Comparison of ENCODE assay signal across 8 mouse cellular contexts in the genomic region with DNA sequence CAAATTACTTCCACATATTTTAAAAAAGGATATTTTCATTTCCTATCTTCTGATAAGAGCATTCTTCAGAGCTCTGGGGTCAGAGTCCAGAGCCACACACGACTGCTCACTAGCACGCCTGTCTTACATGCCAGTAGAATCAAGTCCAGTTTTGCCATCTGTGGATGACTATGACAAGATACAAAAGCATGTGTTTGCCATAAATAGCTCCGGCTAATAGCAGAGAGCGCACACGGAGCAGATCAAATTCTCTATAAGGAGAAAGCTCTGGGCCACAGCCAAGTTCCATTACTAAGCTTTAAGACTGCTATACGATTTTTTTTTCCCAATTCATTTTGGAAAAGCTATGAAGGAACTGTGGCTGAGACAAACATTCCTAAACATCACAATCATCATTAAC. TPM values are rescaled to one million over a fixed set of nuclear protein-coding genes. Genes with fewer than 3 reads are reported as not detected.
DNase-seq lines count a peak whose midpoint lies in the region; ATAC-seq and TF ChIP-seq lines count a peak whose summit lies in the region.
"Had no signal": no experiment of that assay in that cellular context is flagged by ENCODE, and none has a peak within 500 bp of the region (broad histone marks: within the 10 kb centered on the region; RNA-seq: fewer than 3 reads in every experiment).

No protein-coding gene starts in this region.

- H3K27me3 ChIP-seq in intestine, embryonic 14.5 days (replicated peaks; ENCODE audit: control insufficient read depth, insufficient read depth, low read length) = no peaks in the 10 kb centered on the region
- no peaks in the 10 kb centered on the region for H3K27me3 ChIP-seq in intestine, embryonic 16.5 days (replicated peaks; ENCODE audit: control insufficient read depth, insufficient read depth, low read length)
- H3K27me3 ChIP-seq in hindbrain, postnatal 0 days (ENCODE audit: insufficient read depth, low read length) = no peaks in the 10 kb centered on the region
- H3K27me3 ChIP-seq: limb, embryonic 15.5 days had no signal

- peak overlapping the region; percentile 18; the same call in 1 of the 2 replicates for H3K4me2 ChIP-seq in intestine, embryonic 14.5 days (ENCODE audit: low read length)
- H3K4me2 ChIP-seq in intestine, embryonic 16.5 days (ENCODE audit: low read depth, low read length) = no peak overlapping the region
- H3K4me2 ChIP-seq in hindbrain, postnatal 0 days (ENCODE audit: low read depth, low read length) = peak overlapping the region; percentile 18; the same call in 1 of the 2 replicates
- H3K4me2 ChIP-seq: limb, embryonic 15.5 days had no signal

- no peak overlapping the region for H3K27ac ChIP-seq in intestine, embryonic 14.5 days (ENCODE audit: low read depth)
- H3K27ac ChIP-seq in intestine, embryonic 16.5 days (ENCODE audit: low read length) = no peak overlapping the region
- H3K27ac ChIP-seq in hindbrain, postnatal 0 days = no peak overlapping the region
- H3K27ac ChIP-seq: limb, embryonic 15.5 days had no signal

- no peak overlapping the region for H3K9ac ChIP-seq in intestine, embryonic 14.5 days (ENCODE audit: low read length)
- H3K9ac ChIP-seq in intestine, embryonic 16.5 days (ENCODE audit: low read depth, low read length) = no peak overlapping the region
- H3K9ac ChIP-seq in hindbrain, postnatal 0 days (replicated peaks; ENCODE audit: low read length) = no peak overlapping the region
- H3K9ac ChIP-seq: limb, embryonic 15.5 days had no signal

- DNase-seq in intestine, embryonic 14.5 days (ENCODE audit: low spot score) = no peak
- peak; percentile 70 for DNase-seq in MN1 (ENCODE audit: low spot score)
- DNase-seq in cerebellum, adult 18-20 months = peak; percentile 64 to 68
- no peak for DNase-seq in hindbrain, postnatal 0 days (ENCODE audit: low spot score)
- no peak for DNase-seq in urinary bladder, postnatal 36 days (ENCODE audit: low spot score in 2 of 2)
- DNase-seq in thymus, postnatal 4 days = no peak

- no peak for ATAC-seq in intestine, embryonic 14.5 days (replicated peaks; ENCODE audit: low FRiP score, low TSS enrichment, low read depth)
- ATAC-seq in intestine, embryonic 16.5 days = no peak
- no peak for ATAC-seq in hindbrain, postnatal 0 days

- H3K4me1 ChIP-seq in intestine, embryonic 14.5 days (replicated peaks; ENCODE audit: control insufficient read depth, insufficient read depth, low read length) = peaks cover 19% of the 10 kb centered on the region
- peaks cover 11% of the 10 kb centered on the region for H3K4me1 ChIP-seq in intestine, embryonic 16.5 days (ENCODE audit: control insufficient read depth, insufficient read depth, low read length)
- H3K4me1 ChIP-seq in hindbrain, postnatal 0 days (ENCODE audit: insufficient read depth, low read length) = peaks cover 7% of the 10 kb centered on the region; the same call in 1 of the 2 replicates

- TF ChIP-seq CTCF in hindbrain, postnatal 0 days (IDR thresholded peaks at IDR 0.05; ENCODE audit: low read depth) = no peak

- no peaks in the 10 kb centered on the region for H3K9me3 ChIP-seq in intestine, embryonic 14.5 days (ENCODE audit: control insufficient read depth, low read length)
- H3K9me3 ChIP-seq in intestine, embryonic 16.5 days (ENCODE audit: control insufficient read depth, low read length) = no peaks in the 10 kb centered on the region
- H3K9me3 ChIP-seq in hindbrain, postnatal 0 days (ENCODE audit: low read length) = no peaks in the 10 kb centered on the region
- H3K9me3 ChIP-seq: limb, embryonic 15.5 days had no signal

- no peak overlapping the region for H3K4me3 ChIP-seq in intestine, embryonic 14.5 days (ENCODE audit: low read depth, low read length)
- no peak overlapping the region; the same call in 1 of the 2 replicates for H3K4me3 ChIP-seq in intestine, embryonic 16.5 days (ENCODE audit: low read length)
- no peak overlapping the region for H3K4me3 ChIP-seq in hindbrain, postnatal 0 days (ENCODE audit: low read length)
- H3K4me3 ChIP-seq: limb, embryonic 15.5 days had no signal

- WGBS in intestine, embryonic 14.5 days = 48% methylated on average over 6 of the region's 6 CpGs
- 28% methylated on average over 6 of the region's 6 CpGs for WGBS in intestine, embryonic 16.5 days
- WGBS in hindbrain, postnatal 0 days = 38% methylated on average over 6 of the region's 6 CpGs

- H3K36me3 ChIP-seq in intestine, embryonic 14.5 days (ENCODE audit: control insufficient read depth, insufficient read depth, low read length) = peaks cover 49% of the 10 kb centered on the region
- 0 out of 2 replicates have a peak, but pooled peaks cover 4% of the 10 kb centered on the region for H3K36me3 ChIP-seq in intestine, embryonic 16.5 days (ENCODE audit: control insufficient read depth, insufficient read depth, low read length)
- H3K36me3 ChIP-seq in hindbrain, postnatal 0 days (ENCODE audit: insufficient read depth, low read length) = peaks cover 10% of the 10 kb centered on the region; the same call in 1 of the 2 replicates

RNA-seq across cellular contexts. Expression of gene Cfl2, which starts 3.1 kb away (rescaled TPM):
- 205 and 231 TPM in 2 replicates for polyA plus RNA-seq in intestine, embryonic 14.5 days (2014; fragmentation: Nextera tagmentation; extraction: Ambion mirVana)
- polyA plus RNA-seq in intestine, embryonic 16.5 days (2015; fragmentation: Nextera tagmentation; extraction: Ambion mirVana) = 157 and 161 TPM in 2 replicates
- 162 and 184 TPM in 2 replicates for total RNA-seq in hindbrain, postnatal 0 days (2014; rRNA removed)
- polyA plus RNA-seq in hindbrain, postnatal 0 days (2015; fragmentation: Nextera tagmentation; extraction: Ambion mirVana) = 255 and 262 TPM in 2 replicates

Comparison
In these comparisons a context has a peak if more than half of its experiments do, and no peak if none do; other contexts are left out.
1. DNase-seq: peak in MN1 (single experiment) and cerebellum, adult 18-20 months (2 of 2); none in intestine, embryonic 14.5 days (single experiment), hindbrain, postnatal 0 days (single experiment), urinary bladder, postnatal 36 days (0 of 2) and thymus, postnatal 4 days (single experiment).